Mouse (Mus musculus) retina, postnatal 1 day (tissue): ENCODE data around the gene Dido1.

Experiments used
- DNase-seq: peaks from one replicate; pipeline ENCODE4 v3.0.0-alpha.2; 2012

Gene Dido1

GRCm38 (mm10) chr2:180709923-180710272, at the start of gene Dido1, which contains the start of gene Gid8:
Gene Dido1, minus strand, starts transcription at chr2:180709999.
Gene Gid8, plus strand, starts transcription at chr2:180710117.
- DNase-seq, result peak; percentile 99

GRCm38 (mm10) chr2:180758513-180759263, 48.9 kb upstream of the Dido1 start:
- peak; percentile 48 for DNase-seq

DNA sequence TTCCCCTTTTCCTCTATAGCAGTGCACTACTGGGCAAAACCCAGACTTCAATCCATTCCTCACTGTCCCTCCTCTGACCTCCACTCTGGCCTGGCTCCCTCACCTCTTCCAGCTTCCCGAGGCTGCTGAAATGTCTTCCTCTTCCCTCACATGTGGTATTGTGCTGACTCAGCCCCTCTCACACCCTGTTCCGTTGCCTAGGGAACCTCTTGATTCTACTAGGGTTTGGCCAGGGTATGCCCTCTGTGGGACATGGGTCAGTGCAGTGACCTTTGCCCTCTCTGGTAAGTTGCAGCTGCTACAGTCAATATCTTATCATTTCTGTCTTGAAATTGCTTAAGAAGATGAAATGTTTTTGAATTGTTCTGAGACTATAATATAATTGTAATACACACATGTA, 47.0 kb upstream of the Dido1 start:
- DNase-seq, result no peak

DNA sequence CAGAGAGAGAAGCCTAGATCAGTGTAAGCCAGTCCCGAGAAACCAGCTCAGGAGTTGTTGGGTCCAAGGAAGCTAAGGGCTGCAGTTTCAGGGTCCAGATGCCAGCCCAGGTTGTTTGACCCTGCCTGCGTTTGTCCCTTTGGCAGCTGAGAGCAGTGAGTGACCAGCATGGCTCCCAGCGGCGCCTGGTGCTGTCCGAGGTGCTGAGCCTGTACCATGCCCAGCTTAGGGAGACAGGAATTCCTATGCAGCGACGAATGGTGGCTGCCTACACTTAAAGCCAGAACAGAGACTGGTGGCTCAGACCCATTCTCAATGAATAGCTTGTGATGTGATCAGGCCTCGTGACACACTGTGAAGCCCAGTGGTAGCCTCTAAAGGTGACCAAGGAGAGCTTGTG, 46.1 kb upstream of the Dido1 start:
- peak; percentile 58 for DNase-seq

DNA sequence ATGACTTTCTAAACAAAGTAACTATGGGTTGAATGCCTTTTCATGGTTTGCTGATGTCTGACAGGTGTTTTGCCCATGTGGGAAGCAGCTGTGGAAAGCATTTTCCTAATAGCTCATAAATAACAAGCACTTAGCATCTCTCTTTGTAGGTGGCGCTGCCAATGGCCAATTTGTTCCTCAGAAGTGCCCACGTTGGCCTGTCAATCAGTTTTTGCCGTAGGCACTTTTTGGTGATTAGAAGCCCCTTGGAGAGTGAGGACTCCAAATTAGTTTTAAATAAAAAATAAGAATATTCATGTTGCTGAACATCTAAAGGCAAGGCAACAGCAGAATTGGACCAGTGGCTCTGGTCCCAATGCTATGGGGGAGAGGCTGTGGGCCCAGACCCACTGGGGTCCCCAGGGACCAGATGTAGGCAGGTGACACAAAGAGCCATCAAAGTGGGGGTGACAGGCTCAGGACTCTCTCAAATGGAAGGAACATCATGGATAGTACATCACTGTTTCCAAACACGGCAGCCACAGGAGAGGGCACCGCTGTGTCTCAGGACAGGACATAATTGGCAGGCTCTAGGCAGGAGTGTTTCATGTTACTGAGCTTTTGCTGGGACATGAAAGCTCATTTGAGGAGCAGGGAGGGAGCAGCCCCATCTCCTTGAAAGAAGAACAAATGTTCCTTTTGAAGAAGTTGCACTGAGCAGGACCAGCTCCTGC, 45.3 kb upstream of the Dido1 start:
- DNase-seq, result no peak

- DNase-seq, result no peak
Measured at GRCm38 (mm10) chr2:180748904-180749303, 39.1 kb upstream of the Dido1 start.

DNA sequence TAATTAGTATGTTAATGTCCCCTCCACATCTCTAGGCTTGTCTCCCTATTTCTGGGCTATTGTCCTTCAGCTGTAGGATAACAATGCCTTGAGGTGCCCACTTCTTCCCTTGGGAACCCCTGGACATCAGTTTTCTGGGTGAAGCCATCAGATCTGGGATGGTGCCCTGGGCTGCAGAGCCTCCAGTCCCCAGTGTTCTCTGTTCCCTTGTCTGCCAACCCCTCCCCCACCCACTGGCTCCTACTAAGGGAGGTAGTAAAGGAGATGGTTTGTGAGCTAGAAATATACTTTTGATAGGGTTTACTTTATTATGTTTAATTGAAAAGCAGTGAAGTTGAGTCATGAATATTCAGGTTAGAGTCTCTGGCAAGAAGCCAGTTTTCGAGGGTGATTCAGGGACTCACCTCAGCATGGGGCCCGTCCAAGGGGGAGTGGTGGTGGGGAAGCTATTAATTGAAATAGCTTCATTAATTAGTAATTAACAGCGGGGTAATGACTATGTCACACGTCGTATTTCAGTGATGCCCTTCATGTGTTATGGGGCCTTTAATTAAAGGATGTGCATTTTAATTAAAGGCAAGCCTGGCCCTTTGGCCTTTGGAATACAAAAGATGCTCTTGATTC, 36.9 kb upstream of the Dido1 start:
- peak; percentile 35 for DNase-seq

DNA sequence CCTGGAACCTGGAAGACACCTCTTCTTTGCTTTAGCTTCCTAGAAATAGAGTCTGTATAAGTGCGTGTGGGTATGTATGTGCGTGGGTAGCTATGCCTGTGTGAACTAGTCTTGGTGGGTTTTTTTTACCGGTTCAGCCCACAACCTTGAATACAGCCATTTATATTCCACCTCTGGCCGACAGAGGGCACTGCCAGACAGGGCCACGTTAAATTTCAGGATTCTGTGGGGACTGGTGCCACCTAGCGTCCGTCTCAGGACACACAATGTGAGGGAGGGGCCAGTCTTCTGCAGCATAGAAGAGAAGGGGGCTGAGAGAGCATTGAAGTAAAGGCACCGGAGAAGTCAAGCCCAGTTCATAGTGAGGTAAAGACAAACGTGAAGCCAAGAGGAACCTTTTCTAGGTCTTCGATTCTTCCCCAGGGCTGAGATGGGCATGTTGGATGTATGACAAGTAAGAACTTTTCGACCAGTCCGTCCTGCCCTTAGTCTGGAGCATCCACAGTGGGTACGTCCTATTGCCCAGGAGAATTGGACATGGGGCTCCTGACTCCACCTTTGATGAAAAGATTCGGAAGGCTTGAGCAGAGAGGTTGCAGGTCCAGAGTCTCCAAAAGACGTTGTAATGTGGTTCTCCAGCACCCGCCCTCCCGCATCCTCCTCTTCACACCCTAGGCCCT, 35.6 kb upstream of the Dido1 start:
- DNase-seq, result peak; percentile 87

- no peak for DNase-seq
Measured at GRCm38 (mm10) chr2:180743321-180743720, 33.5 kb upstream of the Dido1 start.

DNA sequence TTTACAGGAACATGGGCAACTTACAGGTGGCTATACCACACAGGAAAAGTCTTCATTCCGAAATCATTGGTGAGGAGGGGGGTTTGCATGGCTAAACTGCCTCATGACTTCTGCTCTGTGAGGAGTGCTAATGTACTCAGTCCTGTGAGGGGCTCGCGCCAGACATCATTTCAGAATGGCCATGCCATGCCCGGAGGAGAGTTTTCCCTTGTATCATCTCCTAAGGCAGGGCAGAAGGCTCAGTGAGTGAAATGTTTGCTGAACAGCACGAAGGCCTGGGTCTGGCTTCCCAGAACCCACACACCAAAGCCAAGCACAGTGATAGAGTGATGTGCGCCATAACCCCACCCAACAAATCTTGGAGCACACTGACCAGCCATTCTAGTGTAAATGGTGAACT, 33.0 kb upstream of the Dido1 start:
- no peak for DNase-seq

DNA sequence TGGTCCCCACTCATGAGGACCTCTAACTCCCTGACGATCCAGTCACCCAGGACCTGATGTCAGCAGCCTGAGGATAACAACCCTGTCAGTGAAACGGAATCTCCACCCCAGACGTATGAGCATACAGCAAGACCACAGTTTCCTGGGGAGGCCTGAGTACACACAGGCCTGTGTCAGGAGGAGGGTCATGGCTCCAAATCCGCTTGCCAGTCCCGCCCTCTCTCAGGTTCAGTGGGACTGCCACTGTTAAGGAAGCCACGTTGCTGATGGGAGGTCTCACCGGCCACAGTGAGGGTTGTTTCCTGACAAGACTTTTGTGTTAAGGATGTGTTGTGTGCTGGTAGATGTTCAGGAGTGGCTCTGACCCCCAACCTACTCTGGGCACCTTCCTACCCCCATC, 31.6 kb upstream of the Dido1 start:
- DNase-seq, result no peak

DNA sequence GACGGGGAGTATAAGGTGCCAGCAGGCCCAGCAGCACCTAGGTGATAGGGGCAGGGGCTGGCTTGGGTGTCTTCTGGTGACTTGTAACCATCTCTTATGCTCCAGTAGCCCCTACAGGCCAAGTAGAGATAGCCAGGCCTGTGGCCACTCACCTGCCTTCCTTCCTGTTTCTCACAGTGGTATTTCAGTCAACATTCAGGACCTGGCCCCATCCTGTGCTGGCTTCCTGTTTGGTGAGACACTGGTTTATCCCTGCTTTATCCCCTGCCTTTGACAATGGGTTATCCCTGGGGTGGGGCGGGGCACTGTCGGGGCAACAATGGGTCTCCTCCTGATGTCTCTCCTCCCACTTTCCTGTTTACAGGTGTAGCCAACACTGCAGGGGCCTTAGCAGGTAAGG, 30.6 kb upstream of the Dido1 start:
- no peak for DNase-seq

- DNase-seq, result no peak
Measured at GRCm38 (mm10) chr2:180737984-180738383, 28.2 kb upstream of the Dido1 start.

DNA sequence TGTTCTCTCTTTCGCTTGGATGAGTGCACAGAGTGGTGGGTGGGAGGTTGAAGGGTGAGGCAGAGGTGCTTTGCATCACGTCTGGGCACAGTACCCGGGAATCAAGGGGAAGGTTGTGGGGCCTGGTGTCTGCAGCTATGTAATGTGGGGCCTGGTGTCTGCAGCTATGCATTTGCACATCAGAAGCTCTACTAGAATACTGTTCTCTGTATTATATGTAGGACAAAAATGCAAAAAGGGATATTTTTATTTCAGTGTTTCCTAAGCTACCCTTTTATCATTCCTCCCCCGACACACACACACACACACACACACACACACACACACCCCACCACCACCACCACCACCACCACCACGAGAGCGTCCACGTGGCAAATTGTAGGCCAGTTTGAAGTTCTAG, 25.4 kb upstream of the Dido1 start:
- no peak for DNase-seq

DNA sequence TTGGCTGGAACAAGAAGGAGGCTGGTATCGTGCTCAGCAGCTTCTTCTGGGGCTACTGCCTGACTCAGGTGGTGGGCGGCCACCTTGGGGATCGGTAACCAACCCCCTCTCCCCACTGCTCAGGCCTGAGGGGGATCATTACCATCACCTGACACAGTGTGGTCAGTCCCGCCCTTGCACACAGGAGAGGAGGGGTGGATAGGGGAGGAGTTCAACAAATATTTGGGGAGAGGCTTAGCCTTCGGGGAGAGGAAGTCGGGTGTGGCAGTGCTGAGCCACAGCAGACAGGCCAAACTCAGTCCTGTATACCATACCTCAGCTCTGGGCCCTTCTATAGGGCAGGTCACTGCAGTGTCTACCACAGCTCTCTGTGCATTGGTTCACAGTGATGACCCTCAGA, 22.2 kb upstream of the Dido1 start:
- DNase-seq, result no peak

DNA sequence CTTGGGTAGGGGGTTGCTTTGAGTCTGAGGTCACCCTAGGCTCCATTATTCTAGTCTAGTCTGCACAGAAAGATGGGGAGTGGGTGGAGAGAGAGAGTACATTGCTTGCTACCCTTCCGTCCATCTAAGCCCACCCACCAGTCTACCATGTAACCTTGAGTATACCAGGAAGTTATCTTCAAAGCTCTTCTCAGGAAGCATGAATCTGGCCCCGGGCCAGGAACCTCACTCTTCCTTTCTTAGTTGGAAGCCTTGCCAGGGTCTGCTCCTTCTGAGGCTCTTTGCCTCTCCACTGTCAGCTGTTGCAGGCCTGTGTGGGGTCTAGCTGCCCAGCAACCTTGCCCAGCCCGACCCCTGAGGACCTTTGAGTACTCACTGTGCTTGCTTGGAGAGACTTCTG, 21.2 kb upstream of the Dido1 start:
- DNase-seq, result no peak

DNA sequence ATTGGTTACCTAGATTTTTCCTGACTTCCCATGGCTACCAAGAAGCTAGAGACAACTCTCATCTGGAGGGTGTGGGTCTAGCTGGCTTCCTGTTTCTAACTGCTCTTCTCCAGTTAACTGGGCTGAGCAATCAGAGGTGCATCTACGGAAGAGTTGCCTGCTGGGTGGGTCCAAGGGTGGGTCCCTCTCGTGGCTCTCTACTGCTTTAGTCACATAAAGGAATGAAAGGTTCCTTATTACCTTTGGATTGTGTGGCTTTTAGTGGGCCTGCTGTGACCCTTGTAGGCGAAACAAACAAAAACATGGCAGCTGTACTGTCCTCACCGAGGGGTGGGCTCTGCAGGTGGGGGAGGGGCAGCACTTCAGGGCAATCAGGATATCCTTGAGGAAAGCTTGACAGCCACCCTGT, 17.8 kb upstream of the Dido1 start:
- DNase-seq, result no peak

DNA sequence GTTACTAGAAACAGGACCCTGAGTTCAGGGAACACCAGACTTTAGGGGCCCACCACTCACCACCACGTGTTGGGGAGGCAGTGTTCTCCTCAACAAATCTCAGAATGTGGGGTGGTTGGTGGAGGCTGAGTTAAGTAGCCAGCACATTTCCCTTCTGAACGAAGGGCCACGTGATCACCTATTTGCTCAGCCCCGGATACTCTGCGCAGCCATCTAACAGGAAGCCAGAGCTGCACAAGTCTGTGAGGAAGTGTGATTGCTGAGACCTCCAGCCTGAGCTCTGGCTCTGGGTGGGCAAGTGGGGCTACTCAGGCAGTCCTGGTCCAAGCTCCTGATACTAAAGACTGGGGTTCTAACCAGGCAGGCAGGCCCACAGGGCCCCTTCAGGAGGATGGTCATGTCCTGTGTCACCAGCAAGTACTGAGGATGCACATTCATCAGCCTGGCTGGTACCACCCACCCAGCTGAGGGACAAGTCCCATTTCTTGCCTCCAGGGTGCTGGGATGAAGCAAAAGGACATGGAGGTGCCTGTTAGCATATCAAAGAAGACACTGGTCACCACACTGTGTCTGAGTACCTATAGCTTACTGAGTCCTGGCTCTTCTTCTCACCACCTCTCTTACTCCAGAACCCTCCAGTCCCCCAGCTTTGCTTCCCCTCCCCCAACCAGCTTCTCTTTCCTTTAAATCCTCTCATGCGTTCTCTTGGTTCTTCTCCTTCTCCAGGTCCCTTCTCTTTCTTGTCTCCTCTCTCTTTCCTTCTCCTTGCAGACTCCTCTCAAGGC, 17.1 kb upstream of the Dido1 start:
- DNase-seq, result no peak

DNA sequence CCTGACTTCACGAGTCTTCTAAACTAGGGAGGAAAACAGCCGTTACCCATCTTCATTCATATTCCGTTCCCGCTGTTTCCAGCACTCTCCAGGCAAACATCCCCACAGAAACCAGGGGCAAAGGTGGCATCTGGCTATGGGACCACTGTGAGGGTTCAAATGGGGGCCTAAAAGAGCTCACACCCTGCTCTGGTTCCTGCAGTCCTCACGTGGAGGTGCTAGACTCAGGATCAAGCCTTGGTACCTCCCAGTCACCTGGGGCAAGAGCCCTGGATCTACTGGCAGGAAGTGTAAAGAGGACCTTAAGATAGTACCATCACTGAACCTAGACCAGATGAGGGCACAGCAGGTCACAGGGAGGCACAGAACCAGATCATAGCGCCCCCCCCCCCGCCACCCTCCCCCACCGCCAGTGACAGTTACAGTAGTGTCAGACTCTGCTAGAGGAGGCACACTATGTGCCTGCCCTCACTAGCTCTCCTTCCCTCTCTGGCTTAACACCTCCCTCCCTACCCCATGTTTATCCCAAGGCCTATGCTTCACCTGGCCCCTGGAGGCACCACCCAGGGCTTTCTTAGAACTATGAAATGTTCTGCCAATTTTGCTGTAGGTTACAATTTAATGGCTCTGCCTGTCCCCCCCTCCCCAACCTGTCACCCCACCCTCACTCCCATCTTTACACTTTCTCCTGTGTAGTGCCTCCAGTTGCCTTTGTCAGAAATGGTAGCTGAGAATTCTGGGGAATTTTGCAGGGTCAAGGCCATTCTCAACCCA, 16.2 kb upstream of the Dido1 start:
- DNase-seq, result no peak

- no peak for DNase-seq
Measured at GRCm38 (mm10) chr2:180725414-180725778, 15.6 kb upstream of the Dido1 start.

DNA sequence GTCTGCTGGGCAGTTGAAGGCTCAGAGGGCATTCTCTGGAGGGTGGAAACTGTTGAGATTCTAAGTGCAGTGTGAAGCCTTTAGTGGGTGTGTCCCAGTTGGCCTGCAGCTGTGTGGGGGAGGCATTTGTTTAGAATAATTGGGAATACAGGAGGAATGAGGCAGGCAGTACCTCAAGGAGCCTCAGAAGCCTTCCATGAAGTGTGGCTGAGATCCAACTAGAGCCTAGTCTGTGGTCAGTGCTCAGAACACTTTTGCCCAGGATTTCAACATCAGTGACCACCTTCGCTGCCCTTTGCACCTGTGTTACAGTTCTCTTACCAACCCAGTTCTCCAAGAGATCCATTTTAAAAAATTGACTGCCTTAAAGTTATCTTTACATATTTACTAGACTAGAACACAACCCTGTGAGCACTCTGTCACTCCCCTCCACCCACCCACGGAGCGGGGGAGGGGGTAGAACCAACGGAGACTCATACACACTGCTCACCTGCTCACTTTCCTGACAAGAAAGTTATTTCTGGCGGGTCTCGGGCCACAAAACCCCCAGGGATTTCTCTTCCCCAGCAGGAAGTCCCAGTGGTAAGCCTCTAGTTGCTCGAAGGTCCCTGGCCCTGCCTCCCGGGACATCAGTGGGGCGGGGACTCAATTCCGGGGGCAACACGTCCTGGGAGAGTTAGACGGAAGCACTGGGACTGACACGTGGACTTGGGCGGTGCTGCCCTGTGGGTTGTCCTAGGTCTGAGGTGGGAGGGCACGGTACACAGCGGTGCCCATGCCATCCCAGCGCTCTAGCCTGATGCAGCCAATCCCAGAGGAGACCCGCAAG, 15.0 kb upstream of the Dido1 start, which contains the start of gene Slc17a9:
Slc17a9 (plus strand) TSS at position 679 of the 829 bp plus-strand sequence.
- DNase-seq, result peak; percentile 15
